Mouse (Mus musculus) kidney, adult 2 months (tissue): ENCODE measurements at regions not wholly inside any gene's neighbourhood (a gene's known extent, or its start where the extent isn't known, plus 50 kb on each side); places are given as distances from the start of the nearest gene placed in this dataset.
A peak's percentile ranks its signal among the peaks of the same experiment; 100 is the strongest.

Experiments used
- DNase-seq: peaks from one replicate; pipeline ENCODE4 v3.0.0; 2021
- H3K27ac ChIP-seq: fragments of 200-500 bp; 2 replicates; pipeline ENCODE4 v1.5.1; 2012; ENCODE audit warnings: low read depth, low read length, control low read depth, inconsistent platforms; ENCODE audit not compliant: insufficient read depth
- H3K27me3 ChIP-seq: fragments of 200-500 bp; replicated peaks from 2 replicates; pipeline ENCODE4 v1.6.1; 2012; ENCODE audit warnings: mild to moderate bottlenecking, moderate library complexity, low read length, inconsistent platforms; ENCODE audit not compliant: control insufficient read depth, insufficient read depth
- H3K36me3 ChIP-seq: fragments of 200-500 bp; 2 replicates; pipeline ENCODE4 v1.6.1; 2012; ENCODE audit warnings: mild to moderate bottlenecking, moderate library complexity, low read length, inconsistent platforms; ENCODE audit not compliant: control insufficient read depth, insufficient read depth
- H3K4me1 ChIP-seq: fragments of 200-500 bp; 2 replicates; pipeline ENCODE4 v1.6.1; 2011; ENCODE audit warnings: low read length; ENCODE audit not compliant: control insufficient read depth, insufficient read depth
- H3K4me3 ChIP-seq: fragments of 200-500 bp; 2 replicates; pipeline ENCODE4 v1.5.1; 2011; ENCODE audit warnings: mild to moderate bottlenecking, low read depth, low read length, control low read depth; ENCODE audit not compliant: insufficient read depth
- CTCF ChIP-seq: fragments of 200-500 bp; conservative IDR thresholded peaks from 2 replicates; pipeline ENCODE4 v1.5.1; 2011; ENCODE audit warnings: low read depth, mild to moderate bottlenecking, control low read depth, low read length, moderate library complexity, mixed read lengths; ENCODE audit not compliant: insufficient read depth, insufficient read length
- POLR2A ChIP-seq: fragments of 200-500 bp; IDR thresholded peaks from one replicate; pipeline ENCODE4 v1.6.1; 2011; ENCODE audit warnings: low read depth, low read length, control low read depth
- WGBS: fragments of 180-500 bp; shearing (Covaris S2); methylation state at CpG from one replicate; pipeline ENCODE4 v1.1.7; 2018; 5-methylcytosine and 5-hydroxymethylcytosine counted together

DNA sequence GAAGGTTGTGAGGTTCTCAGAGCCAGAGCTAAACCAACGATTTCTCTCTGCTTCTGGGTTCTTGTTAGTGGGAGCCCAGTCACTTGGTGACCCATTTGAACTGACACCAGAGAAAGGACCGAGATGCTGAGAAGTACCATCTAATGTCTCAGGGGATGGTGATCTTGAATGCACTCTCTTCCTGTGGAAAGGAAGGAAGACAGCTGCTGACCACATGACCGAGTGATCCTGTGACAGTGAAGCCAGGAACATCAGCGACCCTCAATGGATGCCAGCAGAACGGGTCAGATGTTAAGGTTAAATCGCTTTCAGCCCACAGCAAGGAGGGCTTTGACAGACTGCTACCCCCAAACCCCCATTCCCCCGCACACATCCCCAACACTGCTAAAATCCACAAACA, 78.1 kb upstream of the Ankrd28 start:
- no peaks in the 10 kb centered on the region for H3K36me3 ChIP-seq
- H3K4me3 ChIP-seq = no peak overlapping the region
- H3K4me1 ChIP-seq = no peaks in the 10 kb centered on the region
- H3K27me3 ChIP-seq = no peaks in the 10 kb centered on the region
- DNase-seq = peak; percentile 23
- no peak for TF ChIP-seq CTCF
- no peak for TF ChIP-seq POLR2A
- 59% methylated on average over 7 of the region's 7 CpGs for WGBS
- no peak overlapping the region for H3K27ac ChIP-seq

DNA sequence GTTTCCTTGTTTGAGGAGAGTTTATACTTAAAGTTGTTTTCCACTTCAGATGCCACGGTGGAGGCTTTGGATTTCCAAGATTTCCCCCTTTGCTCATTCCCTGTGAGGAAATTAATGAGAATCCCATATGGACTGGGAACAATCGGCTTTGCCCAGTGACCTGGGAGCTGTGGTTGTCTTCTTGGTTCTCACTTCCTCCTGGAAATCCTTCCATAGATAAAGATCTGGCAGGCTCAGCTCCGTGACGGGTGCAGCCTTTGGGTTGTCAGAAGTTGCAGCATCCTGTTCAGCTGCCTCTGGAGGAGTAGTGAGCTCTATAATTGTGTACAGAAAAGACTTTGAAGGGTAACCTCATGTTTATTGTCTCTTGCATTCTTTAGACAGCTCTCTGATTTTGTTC, 78.8 kb upstream of the Ankrd28 start:
- Histone ChIP-seq H3K27me3 (no peaks in the 10 kb centered on the region), H3K27ac (peak overlapping the region; percentile 80; the same call in 1 of the 2 replicates), H3K4me3 (no peak overlapping the region), H3K36me3 (no peaks in the 10 kb centered on the region), H3K4me1 (no peaks in the 10 kb centered on the region)
- TF ChIP-seq CTCF = no peak
- TF ChIP-seq POLR2A = no peak
- WGBS = 38% methylated on average over 4 of the region's 4 CpGs
- DNase-seq = peak; percentile 79

DNA sequence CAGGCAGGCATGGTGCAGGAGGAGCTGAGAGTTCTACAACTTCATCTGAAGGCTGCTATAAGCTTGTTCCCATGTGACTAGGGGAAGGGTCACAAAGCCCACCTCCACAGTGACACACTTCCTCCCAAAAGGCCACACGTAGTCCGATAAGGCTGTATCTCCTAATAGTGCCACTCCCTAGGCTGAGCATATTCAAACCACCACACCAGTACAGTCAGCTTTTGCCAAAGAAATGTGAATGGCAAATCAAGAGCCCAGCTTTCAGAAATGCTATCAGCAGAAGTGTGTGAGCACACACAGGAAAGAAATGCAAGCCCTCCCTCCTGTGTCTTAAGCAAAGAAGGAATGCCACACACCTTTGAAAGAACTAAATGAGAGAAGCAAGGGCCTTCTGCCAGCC, 80.4 kb upstream of the Ankrd28 start:
- no peaks in the 10 kb centered on the region for H3K4me1 ChIP-seq
- no peak overlapping the region for H3K27ac ChIP-seq
- DNase-seq = no peak
- no peaks in the 10 kb centered on the region for H3K27me3 ChIP-seq
- H3K36me3 ChIP-seq = no peaks in the 10 kb centered on the region
- no peak for TF ChIP-seq POLR2A
- TF ChIP-seq CTCF = no peak
- no peak overlapping the region for H3K4me3 ChIP-seq
- 92% methylated on average over 2 of the region's 2 CpGs for WGBS

DNA sequence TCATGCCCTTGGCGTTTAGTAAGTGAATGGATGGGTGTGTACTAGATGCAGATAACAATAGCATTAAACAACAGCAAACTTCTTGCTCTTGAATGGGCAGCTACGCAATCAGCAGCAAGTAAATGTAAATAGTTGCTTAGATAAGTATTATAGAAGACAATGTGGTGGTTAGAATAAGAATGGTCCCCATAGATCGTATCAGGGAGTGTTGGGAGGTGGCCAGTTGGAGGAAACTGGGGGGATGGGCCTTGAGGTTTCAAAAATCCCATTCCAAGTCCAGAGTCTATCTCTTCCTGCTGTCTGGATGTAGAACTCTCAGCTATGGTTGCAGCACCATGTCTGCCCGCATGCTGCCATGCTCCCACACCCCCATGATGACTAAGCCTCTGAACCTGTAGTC, 88.0 kb upstream of the Ankrd28 start:
- no peak overlapping the region for H3K4me3 ChIP-seq
- no peaks in the 10 kb centered on the region for H3K36me3 ChIP-seq
- DNase-seq = no peak
- WGBS = 94% methylated on average over 4 of the region's 4 CpGs
- no peaks in the 10 kb centered on the region for H3K4me1 ChIP-seq
- H3K27ac ChIP-seq = no peak overlapping the region
- TF ChIP-seq POLR2A (no peak), CTCF (no peak)
- H3K27me3 ChIP-seq = no peaks in the 10 kb centered on the region

DNA sequence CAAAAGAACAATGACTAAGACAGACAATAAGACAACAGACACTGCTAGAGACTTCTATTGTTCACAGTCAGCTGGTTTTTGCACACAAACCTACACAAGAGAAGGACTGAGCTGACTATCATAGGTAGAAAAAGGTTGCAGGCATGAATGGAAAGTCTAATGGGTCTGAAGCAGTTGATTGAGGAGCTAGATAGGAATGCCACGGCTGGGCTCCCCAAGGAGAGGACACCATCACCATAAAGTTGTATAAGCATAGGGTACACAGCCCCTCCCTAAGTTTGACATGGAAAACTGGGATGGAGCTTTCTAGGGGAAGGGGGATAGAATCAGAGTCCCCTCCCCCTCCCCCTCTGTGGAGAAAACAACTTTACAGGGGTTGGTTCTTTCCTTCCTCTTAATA, 88.5 kb upstream of the Ankrd28 start:
- Histone ChIP-seq H3K27ac (no peak overlapping the region), H3K4me1 (no peaks in the 10 kb centered on the region), H3K4me3 (no peak overlapping the region), H3K27me3 (no peaks in the 10 kb centered on the region), H3K36me3 (no peaks in the 10 kb centered on the region)
- WGBS = 100% methylated on average over 1 of the region's 1 CpGs
- no peak for TF ChIP-seq CTCF
- TF ChIP-seq POLR2A = no peak
- DNase-seq = no peak

DNA sequence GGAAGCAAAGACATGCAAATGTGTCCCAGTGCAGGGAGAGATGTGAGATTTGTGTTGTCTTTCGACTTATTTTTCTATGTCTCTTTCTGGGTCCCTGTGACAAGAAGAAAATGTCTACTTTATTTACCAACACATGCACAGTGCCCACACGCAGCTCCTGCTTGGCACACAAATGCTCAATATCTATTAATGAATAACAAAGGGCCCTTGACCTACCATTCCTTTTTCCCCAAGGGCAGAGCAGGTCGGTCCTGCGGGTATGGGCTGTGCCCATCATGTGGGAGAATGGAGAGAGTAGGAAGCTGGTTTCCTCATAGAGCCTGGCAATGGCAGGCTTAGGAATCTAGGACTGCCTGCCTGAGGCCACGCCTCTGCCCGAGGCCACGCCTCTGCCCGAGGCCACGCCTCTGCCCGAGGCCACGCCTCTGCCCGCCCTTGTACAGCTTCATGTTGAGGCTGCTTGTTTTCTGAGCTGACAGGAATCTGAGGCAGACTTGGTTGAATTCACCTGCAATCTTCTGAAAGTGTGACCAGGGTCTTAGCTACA, 98.8 kb upstream of the Ankrd28 start:
- no peak overlapping the region for H3K4me3 ChIP-seq
- H3K4me1 ChIP-seq = peaks cover 27% of the 10 kb centered on the region
- H3K27me3 ChIP-seq = no peaks in the 10 kb centered on the region
- peak; percentile 83 for DNase-seq
- TF ChIP-seq POLR2A (no peak), CTCF (no peak)
- WGBS = 35% methylated on average over 12 of the region's 12 CpGs
- no peaks in the 10 kb centered on the region for H3K36me3 ChIP-seq
- peak overlapping the region; percentile 36 for H3K27ac ChIP-seq

DNA sequence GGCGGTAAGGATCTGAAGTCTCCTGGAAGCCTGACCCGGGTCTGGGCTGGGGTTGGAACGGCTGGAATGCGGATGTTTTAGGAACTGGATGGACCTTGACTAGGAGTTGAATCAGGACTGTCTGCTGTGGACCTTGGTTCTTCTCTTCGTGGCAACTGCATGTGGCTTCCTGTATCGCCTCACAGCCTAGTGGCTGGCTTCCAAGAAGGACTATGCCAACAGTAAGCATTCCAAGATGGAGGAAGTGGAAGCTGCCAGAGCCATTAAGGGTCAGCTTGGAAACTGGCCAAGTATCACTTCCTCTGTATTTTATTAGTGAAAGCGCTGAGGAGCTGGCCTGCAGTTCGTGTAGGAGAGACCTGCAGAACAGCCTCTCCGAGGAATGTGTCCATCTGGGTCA, 98.4 kb upstream of the Galnt15 start:
- no peak overlapping the region for H3K4me3 ChIP-seq
- H3K4me1 ChIP-seq = peaks cover 27% of the 10 kb centered on the region
- H3K36me3 ChIP-seq = no peaks in the 10 kb centered on the region
- H3K27ac ChIP-seq = peak overlapping the region; percentile 78
- no peaks in the 10 kb centered on the region for H3K27me3 ChIP-seq
- DNase-seq = peak; percentile 97
- 11% methylated on average over 9 of the region's 9 CpGs for WGBS
- TF ChIP-seq CTCF (no peak), POLR2A (no peak)

DNA sequence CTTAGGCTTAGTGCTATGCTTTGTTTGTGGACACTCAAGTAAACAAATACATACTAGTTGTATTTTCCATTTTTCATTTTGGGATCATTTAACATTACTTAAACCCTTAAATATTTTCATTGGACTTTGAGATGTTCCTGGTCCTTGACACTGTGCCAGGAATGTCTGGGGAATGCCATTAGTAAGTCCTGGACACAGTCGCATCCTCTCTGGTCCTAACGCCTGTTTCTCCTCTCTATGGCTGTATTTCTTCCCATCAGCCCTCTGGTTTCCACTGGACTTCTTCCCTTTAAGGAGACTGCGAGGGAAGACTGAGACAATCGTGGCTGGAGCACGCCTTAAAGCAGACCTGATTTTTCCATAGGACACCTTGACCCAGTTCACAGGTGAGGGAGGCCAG, 96.8 kb upstream of the Galnt15 start:
- H3K4me1 ChIP-seq = peaks cover 27% of the 10 kb centered on the region
- H3K4me3 ChIP-seq = no peak overlapping the region
- no peaks in the 10 kb centered on the region for H3K36me3 ChIP-seq
- TF ChIP-seq CTCF (no peak), POLR2A (no peak)
- H3K27me3 ChIP-seq = no peaks in the 10 kb centered on the region
- peak; percentile 78 for DNase-seq
- H3K27ac ChIP-seq = no peak overlapping the region
- WGBS = 40% methylated on average over 5 of the region's 5 CpGs
